Mouse (Mus musculus): Measurements from ENCODE around the gene Gm7544. TPM values are rescaled to one million over a fixed set of nuclear protein-coding genes. Genes with fewer than 3 reads are reported as not detected.
"Not testable (repeated sequence)": the region's sequence is repeated elsewhere in the genome, so short reads cannot be mapped to it uniquely, and the experiment has no call there.

Gene Gm7544
- polyA plus RNA-seq, 1 experiment from 2014 or later, result not detected

DNA sequence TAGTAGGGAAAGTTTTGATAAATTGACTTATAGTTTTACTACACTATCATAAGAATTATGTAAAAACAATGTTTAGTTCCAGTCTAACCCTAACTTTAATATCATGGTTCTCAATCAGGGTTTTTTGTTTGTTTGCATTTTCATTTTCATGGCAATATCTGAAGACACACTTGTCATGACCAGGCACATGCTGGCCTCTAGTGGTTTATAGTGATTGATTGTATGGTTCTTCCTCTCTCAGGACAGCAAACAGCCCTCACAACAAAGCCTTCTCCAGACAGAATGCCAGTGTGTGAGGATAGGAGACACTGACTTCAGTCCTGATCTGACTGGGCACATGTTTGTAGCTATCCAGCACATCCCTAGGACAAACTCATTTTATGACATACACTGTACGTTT lies 17.4 kb upstream of the Gm7544 start:
- Histone ChIP-seq H3K27ac (no peak overlapping the region), H3K9ac (no peak overlapping the region), H3K36me3 (no peaks in the 10 kb centered on the region), H3K9me3 (replicated peaks) (no peaks in the 10 kb centered on the region), H3K4me1 (replicated peaks) (peaks cover 19% of the 10 kb centered on the region), H3K27me3 (no peaks in the 10 kb centered on the region), H3K4me3 (replicated peaks) (no peak overlapping the region), H3K4me2 (no peak overlapping the region)
- 56% methylated on average over 1 of the region's 1 CpGs for WGBS (ENCODE audit: insufficient replicate concordance)
- DNase-seq (no peak), ATAC-seq (ENCODE audit: low read depth) (no peak)

DNA sequence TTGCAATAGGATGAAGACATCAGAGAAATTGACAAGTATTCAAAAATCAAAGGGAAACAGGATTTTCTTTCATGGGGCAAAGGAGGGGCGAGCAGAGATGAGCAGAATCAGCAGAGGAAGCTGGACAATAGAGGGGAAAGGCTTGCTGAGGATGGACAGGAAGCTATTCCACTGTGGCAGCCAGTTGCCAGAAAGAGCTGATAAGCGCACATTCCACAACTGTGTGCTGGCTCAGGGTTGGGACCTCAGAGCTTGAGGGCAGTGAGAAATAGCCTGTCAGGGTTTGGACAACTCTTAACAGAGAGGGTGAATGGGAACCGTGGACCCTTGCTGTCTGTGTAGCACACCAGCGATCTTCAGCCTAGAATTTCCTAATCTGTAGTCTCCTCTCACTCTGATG lies 16.2 kb upstream of the Gm7544 start:
- H3K36me3 ChIP-seq, result no peaks in the 10 kb centered on the region
- H3K27me3 ChIP-seq, result no peaks in the 10 kb centered on the region
- H3K27ac ChIP-seq, result no peak overlapping the region
- peaks cover 19% of the 10 kb centered on the region for H3K4me1 ChIP-seq (replicated peaks)
- peak; percentile 55; the same call in 1 of the 2 replicates for ATAC-seq (ENCODE audit: low read depth)
- no peak for DNase-seq
- 21% methylated on average over 4 of the region's 4 CpGs for WGBS (ENCODE audit: insufficient replicate concordance)
- H3K4me3 ChIP-seq (replicated peaks), result no peak overlapping the region
- no peak overlapping the region for H3K9ac ChIP-seq
- no peak overlapping the region for H3K4me2 ChIP-seq
- no peaks in the 10 kb centered on the region for H3K9me3 ChIP-seq (replicated peaks)

DNA sequence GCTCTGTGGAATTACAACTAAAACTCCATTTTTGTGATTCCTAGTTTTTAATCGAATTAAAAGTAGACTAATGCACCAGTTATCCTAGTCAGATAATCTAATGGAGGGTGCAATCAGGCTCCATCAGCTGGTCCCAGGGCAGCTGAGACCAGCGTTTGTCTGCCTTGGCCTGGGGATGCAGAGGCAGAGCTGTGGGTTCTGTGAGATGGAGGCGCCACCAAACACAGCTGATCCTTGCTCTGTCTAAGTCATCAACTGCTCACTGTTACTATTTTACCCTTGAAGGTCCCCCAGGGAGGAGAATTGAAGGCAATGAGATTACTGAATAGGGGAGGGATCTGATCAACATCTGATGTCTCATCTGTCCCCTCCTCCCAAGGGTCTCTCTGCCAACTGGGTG lies 10.6 kb upstream of the Gm7544 start:
- ATAC-seq (ENCODE audit: low read depth) (no peak), DNase-seq (no peak)
- H3K36me3 ChIP-seq, result no peaks in the 10 kb centered on the region
- no peak overlapping the region for H3K9ac ChIP-seq
- no peak overlapping the region for H3K4me2 ChIP-seq
- 43% methylated on average over 3 of the region's 3 CpGs for WGBS (ENCODE audit: insufficient replicate concordance)
- H3K9me3 ChIP-seq (replicated peaks), result no peaks in the 10 kb centered on the region
- no peaks in the 10 kb centered on the region for H3K27me3 ChIP-seq
- H3K4me3 ChIP-seq (replicated peaks), result no peak overlapping the region
- 0 out of 2 replicates have a peak, but pooled peaks cover under 1% of the 10 kb centered on the region for H3K4me1 ChIP-seq (replicated peaks)
- no peak overlapping the region for H3K27ac ChIP-seq

- no peak for ATAC-seq (ENCODE audit: low read depth)
- no peak within 1 kb of the TSS for H3K9ac ChIP-seq
- H3K9me3 ChIP-seq (replicated peaks), result no peaks in the 10 kb centered on the region
- H3K4me3 ChIP-seq (replicated peaks), result no peak within 1 kb of the TSS
- H3K27ac ChIP-seq, result no peak within 1 kb of the TSS
- H3K4me2 ChIP-seq, result no peak within 1 kb of the TSS
- no peaks in the 10 kb centered on the region for H3K36me3 ChIP-seq
- no peaks in the 10 kb centered on the region for H3K27me3 ChIP-seq
- no peaks in the 10 kb centered on the region for H3K4me1 ChIP-seq (replicated peaks)
- DNase-seq, result no peak
- WGBS (ENCODE audit: insufficient replicate concordance), result 68% methylated on average over 11 of the region's 11 CpGs
Observed at GRCm38 (mm10) chr1:82959870-82960385, 4.1 kb upstream of the Gm7544 start, which contains the start of gene Gm47955. Gene Gm47955, plus strand, starts transcription at chr1:82960286.

- no peaks in the 10 kb centered on the region for H3K27me3 ChIP-seq
- WGBS (ENCODE audit: insufficient replicate concordance), result 74% methylated on average over 2 of the region's 2 CpGs
- H3K4me2 ChIP-seq, result no peak overlapping the region
- no peaks in the 10 kb centered on the region for H3K36me3 ChIP-seq
- H3K4me3 ChIP-seq (replicated peaks), result no peak overlapping the region
- DNase-seq (no peak), ATAC-seq (ENCODE audit: low read depth) (no peak)
- no peak overlapping the region for H3K9ac ChIP-seq
- no peaks in the 10 kb centered on the region for H3K4me1 ChIP-seq (replicated peaks)
- no peaks in the 10 kb centered on the region for H3K9me3 ChIP-seq (replicated peaks)
- H3K27ac ChIP-seq, result no peak overlapping the region
Observed at GRCm38 (mm10) chr1:82948601-82949000, 7.2 kb downstream of the Gm7544 start.

DNA sequence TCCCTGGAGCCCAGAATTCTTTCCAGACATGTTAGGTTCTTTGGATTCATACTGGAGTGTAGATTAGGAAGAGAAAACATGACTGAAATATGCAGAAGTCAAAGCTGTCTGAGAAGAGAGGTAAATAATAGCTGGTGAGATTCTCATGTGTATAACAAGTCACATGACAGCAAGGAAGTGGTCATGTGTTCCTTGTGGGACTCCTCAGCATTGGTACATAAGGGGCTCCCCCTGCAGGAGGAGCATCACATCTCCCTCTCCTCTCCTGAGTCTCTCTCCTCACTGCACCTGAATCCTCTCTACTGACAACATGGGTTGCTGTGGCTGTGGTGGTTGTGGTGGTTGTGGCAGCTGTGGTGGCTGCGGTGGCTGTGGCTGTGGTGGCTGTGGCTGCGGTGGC lies 9.8 kb downstream of the Gm7544 start:
- not testable (repeated sequence) for H3K27ac ChIP-seq; H3K9me3 ChIP-seq (replicated peaks); H3K4me1 ChIP-seq (replicated peaks); DNase-seq; H3K36me3 ChIP-seq; H3K4me3 ChIP-seq (replicated peaks); H3K4me2 ChIP-seq; H3K27me3 ChIP-seq; ATAC-seq (ENCODE audit: low read depth); H3K9ac ChIP-seq
- WGBS (ENCODE audit: insufficient replicate concordance), result 85% methylated on average over 2 of the region's 2 CpGs

GRCm38 (mm10) chr1:82943295-82943694 lies 12.5 kb downstream of the Gm7544 start, which contains the start of gene A030003K21Rik:
Gene A030003K21Rik, minus strand, starts transcription at chr1:82943388.
- H3K27ac ChIP-seq; ATAC-seq (ENCODE audit: low read depth); H3K9ac ChIP-seq; H3K27me3 ChIP-seq; H3K4me1 ChIP-seq (replicated peaks); H3K4me2 ChIP-seq; H3K4me3 ChIP-seq (replicated peaks); DNase-seq; H3K9me3 ChIP-seq (replicated peaks); H3K36me3 ChIP-seq: not testable (repeated sequence)
- WGBS (ENCODE audit: insufficient replicate concordance), result no CpG with 5 or more reads among the region's 6 CpGs

- H3K4me2 ChIP-seq; H3K36me3 ChIP-seq; ATAC-seq (ENCODE audit: low read depth); H3K27me3 ChIP-seq; H3K9me3 ChIP-seq (replicated peaks); H3K9ac ChIP-seq; H3K4me1 ChIP-seq (replicated peaks); H3K27ac ChIP-seq; H3K4me3 ChIP-seq (replicated peaks); DNase-seq: not testable (repeated sequence)
- WGBS (ENCODE audit: insufficient replicate concordance), result 78% methylated on average over 2 of the region's 2 CpGs
Observed at GRCm38 (mm10) chr1:82942505-82942904, 13.3 kb downstream of the Gm7544 start.

- no peak for DNase-seq
- Histone ChIP-seq H3K9me3 (replicated peaks) (0 out of 2 replicates have a peak, but pooled peaks cover 10% of the 10 kb centered on the region), H3K4me2 (no peak overlapping the region), H3K9ac (no peak overlapping the region), H3K27me3 (no peaks in the 10 kb centered on the region), H3K27ac (no peak overlapping the region), H3K4me1 (replicated peaks) (no peaks in the 10 kb centered on the region), H3K36me3 (no peaks in the 10 kb centered on the region), H3K4me3 (replicated peaks) (no peak overlapping the region)
- WGBS (ENCODE audit: insufficient replicate concordance), result 78% methylated on average over 5 of the region's 5 CpGs
- no peak for ATAC-seq (ENCODE audit: low read depth)
Observed at GRCm38 (mm10) chr1:82938666-82939065, 17.1 kb downstream of the Gm7544 start.

GRCm38 (mm10) chr1:82931326-82931725 lies 24.5 kb downstream of the Gm7544 start, which contains the start of gene Gm6217:
Gene Gm6217, minus strand, starts transcription at chr1:82931399.
- H3K4me2 ChIP-seq; H3K4me3 ChIP-seq (replicated peaks); H3K27me3 ChIP-seq; ATAC-seq (ENCODE audit: low read depth); H3K9ac ChIP-seq; H3K4me1 ChIP-seq (replicated peaks); DNase-seq; H3K9me3 ChIP-seq (replicated peaks); H3K36me3 ChIP-seq; H3K27ac ChIP-seq: not testable (repeated sequence)
- WGBS (ENCODE audit: insufficient replicate concordance), result no CpG with 5 or more reads among the region's 6 CpGs

GRCm38 (mm10) chr1:82930558-82930957 lies 25.3 kb downstream of the Gm7544 start:
- H3K27ac ChIP-seq; H3K4me1 ChIP-seq (replicated peaks); ATAC-seq (ENCODE audit: low read depth); H3K27me3 ChIP-seq; DNase-seq; H3K9me3 ChIP-seq (replicated peaks); H3K4me2 ChIP-seq; H3K9ac ChIP-seq; H3K36me3 ChIP-seq; H3K4me3 ChIP-seq (replicated peaks): not testable (repeated sequence)
- 67% methylated on average over 3 of the region's 3 CpGs for WGBS (ENCODE audit: insufficient replicate concordance)

- 76% methylated on average over 6 of the region's 6 CpGs for WGBS (ENCODE audit: insufficient replicate concordance)
- H3K9me3 ChIP-seq (replicated peaks), result no peaks in the 10 kb centered on the region
- no peaks in the 10 kb centered on the region for H3K4me1 ChIP-seq (replicated peaks)
- H3K4me3 ChIP-seq (replicated peaks), result no peak within 1 kb of the TSS
- DNase-seq (no peak), ATAC-seq (ENCODE audit: low read depth) (no peak)
- H3K27me3 ChIP-seq, result no peaks in the 10 kb centered on the region
- no peaks in the 10 kb centered on the region for H3K36me3 ChIP-seq
- H3K27ac ChIP-seq, result no peak within 1 kb of the TSS
- no peak within 1 kb of the TSS for H3K9ac ChIP-seq
- no peak within 1 kb of the TSS for H3K4me2 ChIP-seq
Observed at GRCm38 (mm10) chr1:82924650-82925049, 31.2 kb downstream of the Gm7544 start, which contains the start of gene A030014E15Rik. Gene A030014E15Rik, plus strand, starts transcription at chr1:82924917.
